Mouse (Mus musculus) bone marrow, adult 2 months (tissue): ENCODE data around the gene Cacnb3. TPM values are rescaled to one million over a fixed set of nuclear protein-coding genes. Genes with fewer than 3 reads are reported as not detected.
A peak's percentile ranks its signal among the peaks of the same experiment; 100 is the strongest.

Experiments used
- H3K27ac ChIP-seq: fragments of 200-500 bp; 2 replicates; pipeline ENCODE4 v1.5.1; 2012; ENCODE audit warnings: low read depth, mild to moderate bottlenecking, control low read depth, inconsistent platforms, low read length; ENCODE audit not compliant: control insufficient read depth, poor library complexity, insufficient read depth
- H3K4me1 ChIP-seq: fragments of 200-500 bp; 2 replicates; pipeline ENCODE4 v1.6.1; 2011; ENCODE audit warnings: low read length; ENCODE audit not compliant: control insufficient read depth, insufficient read depth
- H3K4me3 ChIP-seq: fragments of 200-500 bp; replicated peaks from 2 replicates; pipeline ENCODE3; 2011; ENCODE audit warnings: mild to moderate bottlenecking, low read depth, low read length, control low read depth; ENCODE audit not compliant: control insufficient read depth
- CTCF ChIP-seq: fragments of 200-500 bp; IDR thresholded peaks from 2 replicates; pipeline ENCODE4 v1.5.1; 2011; ENCODE audit warnings: low read length, control low read depth; ENCODE audit not compliant: control insufficient read depth, insufficient read depth
- POLR2A ChIP-seq: fragments of 200-500 bp; IDR thresholded peaks from 2 replicates; pipeline ENCODE4 v1.6.1; 2011; ENCODE audit warnings: low read depth, mild to moderate bottlenecking, control low read depth, low read length, borderline replicate concordance; ENCODE audit not compliant: control insufficient read depth
- WGBS: fragments of 180-500 bp; shearing (Covaris S2); methylation state at CpG from one replicate; pipeline ENCODE4 v1.1.7; 2018; 5-methylcytosine and 5-hydroxymethylcytosine counted together
- polyA plus RNA-seq: library from polyadenylated mRNA; stranded (reverse); fragments of >200 nt; gene quantifications from 2 replicates; pipeline ENCODE4 v1.2.4, GENCODE M21; 2011; ENCODE audit warnings: low replicate concordance; ENCODE audit not compliant: missing spikeins, insufficient read depth, insufficient read length

The Cacnb3 gene
- polyA plus RNA-seq, 1 experiment = 1.8 TPM

DNA sequence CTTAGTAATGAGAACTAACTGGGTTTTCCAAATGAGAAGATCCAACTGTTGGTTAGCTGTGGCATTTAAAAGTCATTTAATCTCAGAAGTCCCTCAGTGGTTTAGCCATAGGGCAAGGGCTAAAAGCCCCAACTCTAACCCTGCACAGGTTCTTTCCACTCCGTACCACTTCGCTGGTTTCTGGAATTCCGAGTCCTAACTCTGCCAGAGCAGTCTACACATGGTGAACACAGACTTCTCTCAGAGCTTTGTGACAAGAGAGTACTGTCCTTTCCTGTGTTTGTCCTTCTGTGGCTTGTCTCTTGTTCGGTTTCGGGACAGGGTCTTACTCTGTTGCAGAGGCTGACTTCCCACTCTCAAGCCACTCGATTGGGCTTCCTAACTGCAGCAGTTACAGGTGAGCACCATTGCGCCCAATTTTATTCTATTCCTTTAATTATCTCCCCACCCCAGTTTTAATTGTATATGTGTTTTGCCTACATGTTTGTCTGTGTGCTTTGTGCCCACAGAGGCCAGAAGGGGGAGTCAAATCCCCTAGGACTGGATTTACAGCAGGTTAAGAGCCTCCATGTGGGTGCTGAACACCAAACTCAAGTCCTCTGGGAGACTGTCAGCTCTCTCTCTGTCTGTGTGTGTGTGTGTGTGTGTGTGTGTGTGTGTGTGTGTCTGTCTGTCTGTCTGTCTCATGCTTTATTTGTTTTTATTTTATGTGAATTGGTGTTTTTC is 4.0 kb upstream of the Cacnb3 start:
- no peak for TF ChIP-seq POLR2A
- TF ChIP-seq CTCF = no peak
- Histone ChIP-seq H3K27ac (no peak overlapping the region), H3K4me1 (no peaks in the 10 kb centered on the region), H3K4me3 (no peak overlapping the region)
- 73% methylated on average over 7 of the region's 7 CpGs for WGBS

DNA sequence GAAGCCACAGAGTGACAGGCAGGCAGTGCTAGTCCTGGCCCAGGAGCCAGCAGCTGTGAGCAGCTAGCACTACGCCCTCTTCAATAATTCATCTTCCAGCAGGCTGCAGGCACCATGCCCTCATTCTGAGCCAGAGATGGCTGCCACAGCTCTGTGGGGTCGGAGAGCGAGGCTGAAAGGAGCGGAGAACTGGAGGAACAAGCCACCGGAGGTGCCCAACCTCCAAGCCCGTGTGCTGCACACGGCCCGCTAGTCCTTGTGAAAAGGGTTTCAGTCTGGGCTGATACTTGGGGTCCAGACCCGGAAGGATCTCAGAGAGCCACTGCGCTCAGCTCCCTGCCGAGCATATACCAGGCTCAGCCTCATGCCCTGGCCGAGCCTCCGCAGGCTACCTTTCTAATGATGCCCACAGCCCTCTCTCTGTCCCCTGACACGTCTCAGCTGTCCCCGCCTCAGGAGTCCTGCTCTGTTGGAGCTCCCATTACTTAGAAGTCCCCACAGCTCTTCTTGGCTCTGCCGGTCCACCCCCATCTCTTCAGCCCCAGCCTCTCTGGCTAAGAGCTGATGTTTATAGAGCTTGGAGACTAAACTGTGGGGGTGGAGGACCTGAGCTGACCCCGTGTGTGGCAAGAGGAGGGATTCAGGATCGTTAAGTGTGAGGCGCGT is 1.9 kb upstream of the Cacnb3 start:
- TF ChIP-seq POLR2A = no peak
- TF ChIP-seq CTCF = no peak
- H3K4me1 ChIP-seq = no peaks in the 10 kb centered on the region
- H3K27ac ChIP-seq = no peak overlapping the region

DNA sequence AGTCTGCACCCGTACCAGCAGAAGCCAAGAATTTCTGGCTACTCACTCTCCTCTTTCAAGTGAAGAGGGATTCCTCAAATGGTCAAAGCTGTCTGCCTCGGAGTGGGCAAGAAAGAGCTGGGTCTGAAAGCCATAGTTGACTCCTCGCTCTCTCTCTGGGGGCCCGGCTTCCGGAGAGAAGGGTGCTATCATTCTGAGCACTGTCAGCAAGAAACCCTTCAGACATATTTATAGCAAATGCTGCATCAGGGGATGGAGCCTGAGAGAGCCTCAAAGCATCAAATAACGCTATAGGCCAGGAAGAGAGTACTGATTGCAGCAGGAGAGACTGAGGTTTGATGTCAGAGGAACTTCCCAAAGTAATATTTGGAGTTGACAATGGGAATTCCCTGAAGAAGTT is 1.2 kb upstream of the Cacnb3 start:
- Histone ChIP-seq H3K27ac (no peak overlapping the region), H3K4me3 (no peak overlapping the region), H3K4me1 (no peaks in the 10 kb centered on the region)
- 70% methylated on average over 6 of the region's 6 CpGs for WGBS
- no peak for TF ChIP-seq POLR2A

More for the DNA sequence above, 1.9 kb upstream of the Cacnb3 start:
- 15% methylated on average over 20 of the region's 20 CpGs for WGBS
- H3K4me3 ChIP-seq = no peak overlapping the region

DNA sequence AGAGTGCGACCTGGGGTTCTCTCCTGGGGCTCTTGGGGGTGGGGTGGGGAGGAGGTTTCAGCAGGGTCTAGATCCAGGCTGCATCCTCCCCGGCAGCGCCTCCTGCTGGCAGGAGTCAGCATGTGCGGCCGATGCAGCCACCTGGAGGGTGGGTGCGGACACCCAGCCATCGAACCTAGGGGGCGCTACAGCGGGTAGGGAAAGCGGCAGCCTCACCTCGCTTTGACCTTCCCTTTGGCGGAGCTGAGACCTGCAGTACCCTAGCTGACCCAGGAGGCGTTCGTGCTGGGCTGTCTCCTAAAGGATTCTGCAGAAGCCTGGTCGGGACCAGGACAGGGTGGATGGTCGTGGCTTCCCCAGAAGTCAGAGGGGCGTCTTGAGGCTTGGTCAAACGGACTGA is 853 bp downstream of the Cacnb3 start:
- no peak overlapping the region for H3K27ac ChIP-seq
- no peaks in the 10 kb centered on the region for H3K4me1 ChIP-seq
- 3% methylated on average over 18 of the region's 18 CpGs for WGBS
- H3K4me3 ChIP-seq = no peak overlapping the region
- TF ChIP-seq CTCF (peak; percentile 73), POLR2A (peak; percentile 23; the same call in 1 of the 2 replicates)

DNA sequence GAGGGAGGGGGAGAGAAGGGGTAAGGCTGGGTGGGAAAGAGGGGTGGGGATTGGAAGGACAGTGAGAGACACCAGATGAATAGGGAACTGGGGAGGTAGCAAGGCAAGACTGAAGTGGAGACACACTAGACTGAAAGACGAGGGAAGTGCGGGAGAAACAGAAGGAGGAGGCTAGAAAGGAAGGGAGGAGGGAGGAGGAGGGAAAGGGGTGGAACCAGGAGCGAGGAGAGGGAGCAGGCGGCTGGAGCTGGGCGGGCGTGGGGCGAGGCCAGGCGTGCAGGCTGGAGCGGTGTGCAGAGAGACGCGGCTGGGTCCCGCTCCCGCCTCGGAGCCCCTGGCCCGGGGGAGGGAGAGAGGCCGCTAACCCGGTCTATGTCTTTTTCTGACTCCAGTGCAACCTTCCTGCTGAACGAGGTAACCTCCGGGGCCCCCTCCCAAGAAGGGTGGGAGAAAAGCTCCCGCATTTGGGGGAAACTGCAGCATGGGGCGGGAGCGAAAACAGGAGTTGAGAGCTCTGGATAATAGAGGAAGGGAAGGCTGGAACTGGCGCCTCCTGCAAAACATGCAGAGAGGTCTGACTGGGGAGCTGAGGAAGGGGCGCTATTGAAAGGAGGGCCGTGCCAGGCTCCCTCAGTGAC is 1.6 kb downstream of the Cacnb3 start:
- no peak overlapping the region for H3K27ac ChIP-seq
- WGBS = 3% methylated on average over 25 of the region's 25 CpGs
- H3K4me3 ChIP-seq = no peak overlapping the region
- TF ChIP-seq POLR2A = no peak
- H3K4me1 ChIP-seq = no peaks in the 10 kb centered on the region

DNA sequence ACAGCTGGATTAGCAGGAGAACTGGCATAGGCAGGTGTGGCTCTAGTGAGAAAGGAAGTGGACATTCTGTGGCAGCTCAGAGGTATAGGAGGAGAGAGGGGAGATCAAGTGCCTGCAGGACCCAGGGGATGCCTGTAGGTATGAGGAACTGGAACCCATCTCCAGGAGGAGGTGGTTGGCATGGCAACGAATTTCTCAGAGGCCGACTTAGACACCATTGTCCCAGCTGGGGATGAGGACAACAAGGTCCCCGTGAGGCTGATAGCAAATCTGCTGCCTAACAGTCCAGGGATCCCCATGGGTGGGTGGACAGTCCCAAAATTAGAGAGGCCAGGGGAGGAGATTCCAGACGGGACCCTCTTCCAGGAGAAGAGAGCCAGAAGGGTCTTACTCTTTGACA is 2.3 kb downstream of the Cacnb3 start:
- Histone ChIP-seq H3K4me3 (no peak overlapping the region), H3K4me1 (no peaks in the 10 kb centered on the region), H3K27ac (no peak overlapping the region)
- no peak for TF ChIP-seq POLR2A
- WGBS = 3% methylated on average over 4 of the region's 4 CpGs

DNA sequence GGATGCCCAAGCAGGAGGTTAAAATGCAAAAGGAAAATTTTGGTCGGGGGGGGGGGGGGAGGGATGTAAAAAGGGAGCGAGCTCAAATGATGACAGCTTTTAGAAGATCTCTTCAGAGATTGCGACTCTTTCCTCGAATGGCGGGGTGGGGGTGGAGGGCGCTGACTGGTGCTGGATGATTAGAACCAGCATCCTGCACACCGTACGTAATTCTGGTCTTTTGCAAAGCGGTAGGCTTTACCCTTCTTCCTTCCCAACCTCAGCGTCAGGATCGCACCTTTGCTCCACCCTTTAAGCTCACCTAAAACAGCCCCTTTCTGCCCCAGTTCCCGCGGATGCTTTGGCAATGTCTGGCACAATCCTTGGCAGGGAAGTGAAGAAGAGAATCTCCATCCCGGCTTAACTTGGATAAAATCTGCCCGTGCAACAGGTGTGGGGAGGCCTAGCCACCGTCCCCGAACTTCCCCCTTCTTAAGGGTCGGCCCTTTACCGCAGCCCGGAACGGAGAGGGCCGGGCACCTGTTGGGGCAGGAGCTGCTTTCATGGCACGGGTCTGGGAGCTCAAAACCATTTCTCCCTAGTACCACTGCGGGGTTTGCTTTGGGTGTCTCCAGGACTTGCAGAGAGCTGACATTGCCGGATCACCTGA is 3.3 kb downstream of the Cacnb3 start:
- TF ChIP-seq POLR2A (no peak), CTCF (no peak)
- H3K4me3 ChIP-seq = peak overlapping the region; percentile 36
- H3K27ac ChIP-seq = no peak overlapping the region
- H3K4me1 ChIP-seq = no peaks in the 10 kb centered on the region
- 3% methylated on average over 25 of the region's 25 CpGs for WGBS

DNA sequence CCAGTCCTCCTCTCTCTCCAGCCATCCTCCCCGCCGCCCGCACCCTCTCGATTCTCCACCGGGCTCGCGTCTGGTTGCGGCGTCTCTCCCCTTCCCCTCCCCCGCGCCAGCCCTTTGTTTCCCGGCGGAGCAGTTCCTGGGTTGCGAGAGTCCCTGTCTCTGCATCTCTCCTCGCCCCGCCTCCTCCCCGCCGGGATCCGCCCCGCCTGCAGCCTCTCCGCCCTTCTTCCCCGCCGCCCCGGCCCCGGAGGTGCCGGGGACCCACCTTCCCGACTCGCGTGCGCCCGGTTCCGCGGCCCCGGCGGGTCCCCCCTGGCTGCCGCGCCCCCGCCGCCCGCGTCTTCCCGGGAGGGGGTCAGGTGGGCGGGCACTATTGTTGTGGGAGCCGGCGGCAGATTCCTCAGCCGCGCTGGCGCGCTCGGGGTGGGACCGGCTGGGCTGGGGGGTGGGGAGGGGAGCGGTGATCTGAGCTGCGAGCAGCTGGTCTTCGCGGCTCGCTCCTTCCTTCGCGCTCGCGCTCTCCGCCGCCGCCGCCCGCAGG is 4.0 kb downstream of the Cacnb3 start:
- H3K27ac ChIP-seq = no peak overlapping the region
- no peaks in the 10 kb centered on the region for H3K4me1 ChIP-seq
- WGBS = 1% methylated on average over 64 of the region's 65 CpGs
- peak overlapping the region; percentile 36 for H3K4me3 ChIP-seq
- no peak for TF ChIP-seq CTCF
